Comparison of ENCODE assay signal across 15 mouse cellular contexts in genomic region chr12:29439343-29440019, GRCm38 (mm10).
DNase-seq lines count a peak whose midpoint lies in the region; ATAC-seq and TF ChIP-seq lines count a peak whose summit lies in the region.
"Had no signal": no experiment of that assay in that cellular context is flagged by ENCODE, and none has a peak within 500 bp of the region (broad histone marks: within the 10 kb centered on the region; RNA-seq: fewer than 3 reads in every experiment).

No protein-coding gene starts in this region.

- peak; percentile 52; the same call in 1 of the 2 replicates for ATAC-seq in forebrain, embryonic 14.5 days
- ATAC-seq in midbrain, embryonic 16.5 days = no peak
- no peak for ATAC-seq in CD4-positive, CD25-positive, alpha-beta regulatory T cell, adult 4 months
- ATAC-seq: intestine, embryonic 16.5 days had no signal

- WGBS in forebrain, embryonic 14.5 days = 61% methylated on average over 11 of the region's 11 CpGs
- 81% methylated on average over 11 of the region's 11 CpGs for WGBS in forebrain, embryonic 10.5 days
- 63% methylated on average over 11 of the region's 11 CpGs for WGBS in midbrain, embryonic 16.5 days

- no peak overlapping the region for H3K4me2 ChIP-seq in forebrain, embryonic 14.5 days (ENCODE audit: low read length)
- H3K4me2 ChIP-seq in midbrain, embryonic 16.5 days (ENCODE audit: low read length) = no peak overlapping the region
- H3K4me2 ChIP-seq: heart, embryonic 12.5 days; liver, embryonic 13.5 days; neural tube, embryonic 12.5 days had no signal

- DNase-seq in forebrain, embryonic 14.5 days (ENCODE audit: low spot score) = peak; percentile 52
- DNase-seq in forebrain, embryonic 10.5 days (ENCODE audit: extremely low spot score, low spot score) = no peak
- DNase-seq in frontal cortex, postnatal 36 days (ENCODE audit: low spot score in 2 of 2) = peak; percentile 20 to 35
- DNase-seq in left cerebral cortex, adult 2 months (ENCODE audit: extremely low spot score in 1 of 2, low spot score in 2 of 2) = peak; percentile 16 to 20
- DNase-seq in right cerebral cortex, postnatal 25 days = peak; percentile 58
- no peak for DNase-seq in c-Kit-positive CD71-positive TER-119-positive erythroid progenitor cells, embryonic 14.5 days (ENCODE audit: low spot score)
- DNase-seq: gastrocnemius, postnatal 14 days; liver, embryonic 13.5 days; midbrain, embryonic 14.5 days; thymus, postnatal 36 days had no signal

- intact Hi-C loops in left cerebral cortex, adult 2 months (cut with DNase I) = no loop called here

- H3K9ac ChIP-seq in forebrain, embryonic 14.5 days (ENCODE audit: low read length) = no peak overlapping the region
- no peak overlapping the region for H3K9ac ChIP-seq in midbrain, embryonic 16.5 days (ENCODE audit: low read depth, low read length)
- H3K9ac ChIP-seq: heart, embryonic 12.5 days; liver, embryonic 13.5 days; neural tube, embryonic 12.5 days had no signal

- no peaks in the 10 kb centered on the region for H3K4me1 ChIP-seq in forebrain, embryonic 14.5 days (ENCODE audit: control insufficient read depth, insufficient read depth, low read length)
- no peaks in the 10 kb centered on the region for H3K4me1 ChIP-seq in forebrain, embryonic 10.5 days
- 0 out of 2 replicates have a peak, but pooled peaks cover 4% of the 10 kb centered on the region for H3K4me1 ChIP-seq in midbrain, embryonic 16.5 days (ENCODE audit: control insufficient read depth, insufficient read depth, low read length)
- H3K4me1 ChIP-seq: heart, embryonic 12.5 days; liver, embryonic 13.5 days; neural tube, embryonic 12.5 days had no signal

- no peaks in the 10 kb centered on the region for H3K36me3 ChIP-seq in forebrain, embryonic 14.5 days (ENCODE audit: control insufficient read depth, insufficient read depth, low read length)
- H3K36me3 ChIP-seq in forebrain, embryonic 10.5 days (replicated peaks) = no peaks in the 10 kb centered on the region
- H3K36me3 ChIP-seq in midbrain, embryonic 16.5 days (ENCODE audit: control insufficient read depth, insufficient read depth, low read length) = no peaks in the 10 kb centered on the region
- H3K36me3 ChIP-seq: heart, embryonic 12.5 days; liver, embryonic 13.5 days; neural tube, embryonic 12.5 days had no signal

- H3K4me3 ChIP-seq in forebrain, embryonic 14.5 days (ENCODE audit: low read depth, low read length) = no peak overlapping the region
- H3K4me3 ChIP-seq in forebrain, embryonic 10.5 days = no peak overlapping the region
- H3K4me3 ChIP-seq in left cerebral cortex, adult 2 months = no peak overlapping the region
- H3K4me3 ChIP-seq in midbrain, embryonic 16.5 days (ENCODE audit: low read depth, low read length) = no peak overlapping the region
- H3K4me3 ChIP-seq: heart, embryonic 12.5 days; liver, embryonic 13.5 days; neural tube, embryonic 12.5 days had no signal

- no peak for TF ChIP-seq CTCF in left cerebral cortex, adult 2 months (IDR thresholded peaks at IDR 0.05)

- no peaks in the 10 kb centered on the region for H3K9me3 ChIP-seq in forebrain, embryonic 14.5 days (replicated peaks; ENCODE audit: control insufficient read depth, low read length)
- H3K9me3 ChIP-seq in forebrain, embryonic 10.5 days = no peaks in the 10 kb centered on the region
- no peaks in the 10 kb centered on the region for H3K9me3 ChIP-seq in midbrain, embryonic 16.5 days (replicated peaks; ENCODE audit: control insufficient read depth, low read length, poor library complexity, severe bottlenecking)
- H3K9me3 ChIP-seq: liver, embryonic 13.5 days; neural tube, embryonic 12.5 days had no signal

- H3K27me3 ChIP-seq in forebrain, embryonic 14.5 days (replicated peaks; ENCODE audit: control insufficient read depth, insufficient read depth, low read length) = no peaks in the 10 kb centered on the region
- no peaks in the 10 kb centered on the region for H3K27me3 ChIP-seq in forebrain, embryonic 10.5 days (ENCODE audit: poor library complexity, severe bottlenecking)
- no peaks in the 10 kb centered on the region for H3K27me3 ChIP-seq in midbrain, embryonic 16.5 days (ENCODE audit: control insufficient read depth, insufficient read depth, low read depth, low read length)
- H3K27me3 ChIP-seq: heart, embryonic 12.5 days; liver, embryonic 13.5 days; neural tube, embryonic 12.5 days had no signal

- H3K27ac ChIP-seq in forebrain, embryonic 14.5 days (ENCODE audit: low read depth, low read length) = peak overlapping the region; percentile 48; the same call in 1 of the 2 replicates
- no peak overlapping the region for H3K27ac ChIP-seq in forebrain, embryonic 10.5 days
- H3K27ac ChIP-seq in left cerebral cortex, adult 2 months = no peak overlapping the region
- no peak overlapping the region for H3K27ac ChIP-seq in midbrain, embryonic 16.5 days (ENCODE audit: low read length)
- H3K27ac ChIP-seq: liver, embryonic 13.5 days; neural tube, embryonic 12.5 days had no signal

Comparison
In these comparisons a context has a peak if more than half of its experiments do, and no peak if none do; other contexts are left out.
1. DNase-seq: peak in forebrain, embryonic 14.5 days (single experiment), frontal cortex, postnatal 36 days (2 of 2), left cerebral cortex, adult 2 months (2 of 2) and right cerebral cortex, postnatal 25 days (single experiment); none in forebrain, embryonic 10.5 days (single experiment) and c-Kit-positive CD71-positive TER-119-positive erythroid progenitor cells, embryonic 14.5 days (single experiment).